In the genomic region with DNA sequence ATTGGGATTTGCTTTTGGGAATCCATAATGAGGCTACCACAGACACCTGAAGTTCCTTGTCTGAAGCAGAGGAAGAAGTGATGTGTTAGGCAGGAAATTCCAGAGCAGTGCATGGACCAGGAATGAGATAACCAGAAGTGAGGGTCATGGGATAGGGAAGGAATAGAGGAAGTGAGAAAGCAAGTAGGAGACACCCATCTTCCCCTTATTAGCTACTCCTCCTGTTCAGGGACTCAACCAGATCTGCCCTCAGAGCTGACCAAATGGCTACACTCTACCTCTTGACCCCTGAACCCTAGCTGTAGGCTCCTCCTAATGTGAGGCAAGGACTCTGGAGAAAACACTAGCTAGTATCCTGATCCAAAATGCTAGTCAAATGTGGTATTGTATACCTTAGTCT, we compare ENCODE assay signal across 16 mouse cellular contexts.
"Had no signal": no experiment of that assay in that cellular context is flagged by ENCODE, and none has a peak within 500 bp of the region (broad histone marks: within the 10 kb centered on the region; RNA-seq: fewer than 3 reads in every experiment).

No protein-coding gene starts in this region.

- H3K27ac ChIP-seq: liver, embryonic 15.5 days; lung, embryonic 15.5 days; midbrain, embryonic 10.5 days; midbrain, embryonic 12.5 days; neural tube, embryonic 12.5 days; stomach, embryonic 15.5 days; stomach, postnatal 0 days had no signal

- H3K4me2 ChIP-seq: liver, embryonic 15.5 days; lung, embryonic 15.5 days; midbrain, embryonic 12.5 days; neural tube, embryonic 12.5 days; stomach, embryonic 15.5 days had no signal

- H3K4me1 ChIP-seq: lung, embryonic 15.5 days; midbrain, embryonic 10.5 days; midbrain, embryonic 12.5 days; neural tube, embryonic 12.5 days; stomach, embryonic 15.5 days had no signal

- H3K36me3 ChIP-seq: liver, embryonic 15.5 days; lung, embryonic 15.5 days; midbrain, embryonic 10.5 days; midbrain, embryonic 12.5 days; neural tube, embryonic 12.5 days; stomach, embryonic 15.5 days had no signal

- H3K4me3 ChIP-seq: liver, embryonic 15.5 days; lung, embryonic 15.5 days; midbrain, embryonic 10.5 days; midbrain, embryonic 12.5 days; neural tube, embryonic 12.5 days; stomach, embryonic 15.5 days had no signal

- H3K9me3 ChIP-seq: liver, embryonic 15.5 days; lung, embryonic 15.5 days; midbrain, embryonic 10.5 days; midbrain, embryonic 12.5 days; neural tube, embryonic 12.5 days; stomach, embryonic 15.5 days had no signal

- DNase-seq: liver, postnatal 0 days; lung, adult 2 months; lung, postnatal 10 days; midbrain, embryonic 14.5 days; right cerebral cortex, postnatal 14 days; thymus, adult 2 months; thymus, postnatal 25 days; thymus, postnatal 4 days had no signal

- H3K27me3 ChIP-seq: lung, embryonic 15.5 days; midbrain, embryonic 12.5 days; neural tube, embryonic 12.5 days; stomach, embryonic 15.5 days had no signal

- H3K9ac ChIP-seq: liver, embryonic 15.5 days; liver, postnatal 0 days; lung, embryonic 15.5 days; midbrain, embryonic 12.5 days; neural tube, embryonic 12.5 days; stomach, embryonic 15.5 days had no signal

- ATAC-seq: liver, postnatal 0 days; midbrain, embryonic 16.5 days had no signal
